Mouse (Mus musculus): ENCODE results near the gene Ndn.

The Ndn gene

GRCm38 (mm10) chr7:62346269-62346668, at the start of gene Ndn:
Gene Ndn (plus strand): TSS chr7:62346569.
- DNase-seq = no peak

- no peak for DNase-seq
Measured at GRCm38 (mm10) chr7:62302451-62302850, 43.9 kb upstream of the Ndn start.

GRCm38 (mm10) chr7:62306896-62307614, 39.3 kb upstream of the Ndn start:
- no peak for DNase-seq

DNA sequence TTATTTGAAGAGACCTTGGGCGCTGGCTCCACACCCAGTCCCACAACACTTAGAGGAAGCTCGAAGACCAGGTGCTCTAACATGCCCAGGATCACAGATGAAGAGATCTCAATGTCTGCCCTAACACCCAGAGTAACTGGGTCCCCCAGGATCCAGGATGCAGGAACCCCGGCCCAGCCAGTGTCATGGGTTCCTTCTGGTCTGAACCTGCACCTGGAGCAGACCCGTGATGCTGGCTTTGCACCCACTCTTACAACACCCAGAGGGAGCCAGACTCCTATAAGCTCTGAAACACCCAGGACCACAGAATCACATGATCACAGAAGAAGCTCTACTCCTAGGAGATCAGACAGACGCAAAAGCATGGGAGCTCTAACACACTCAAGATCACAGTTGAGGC, 29.6 kb upstream of the Ndn start:
- no peak for DNase-seq

GRCm38 (mm10) chr7:62345411-62345810, 958 bp upstream of the Ndn start:
- no peak for DNase-seq

DNA sequence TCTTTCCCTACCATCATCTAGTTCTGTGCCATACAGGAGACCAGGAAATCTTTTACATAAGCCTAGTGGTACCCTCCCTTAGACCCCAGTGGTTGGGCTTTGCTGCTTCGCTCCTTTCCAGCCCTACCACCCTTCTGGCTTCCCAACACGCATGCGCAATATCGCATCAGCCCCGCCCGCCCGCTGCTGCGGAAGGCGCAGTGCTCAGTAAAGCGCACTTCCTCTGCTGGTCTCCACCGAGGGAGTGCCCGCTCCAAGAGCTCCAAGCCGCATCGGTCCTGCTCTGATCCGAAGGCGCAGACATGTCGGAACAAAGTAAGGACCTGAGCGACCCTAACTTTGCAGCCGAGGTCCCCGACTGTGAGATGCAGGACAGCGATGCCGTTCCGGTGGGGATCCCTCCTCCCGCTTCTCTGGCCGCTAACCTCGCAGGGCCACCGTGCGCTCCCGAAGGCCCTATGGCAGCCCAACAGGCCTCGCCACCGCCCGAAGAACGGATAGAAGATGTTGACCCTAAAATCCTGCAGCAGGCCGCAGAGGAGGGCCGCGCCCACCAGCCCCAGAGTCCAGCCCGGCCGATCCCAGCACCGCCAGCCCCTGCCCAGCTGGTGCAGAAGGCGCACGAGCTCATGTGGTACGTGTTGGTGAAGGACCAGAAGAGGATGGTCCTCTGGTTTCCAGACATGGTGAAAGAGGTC, 1.9 kb downstream of the Ndn start:
- peak; percentile 78 for DNase-seq

DNA sequence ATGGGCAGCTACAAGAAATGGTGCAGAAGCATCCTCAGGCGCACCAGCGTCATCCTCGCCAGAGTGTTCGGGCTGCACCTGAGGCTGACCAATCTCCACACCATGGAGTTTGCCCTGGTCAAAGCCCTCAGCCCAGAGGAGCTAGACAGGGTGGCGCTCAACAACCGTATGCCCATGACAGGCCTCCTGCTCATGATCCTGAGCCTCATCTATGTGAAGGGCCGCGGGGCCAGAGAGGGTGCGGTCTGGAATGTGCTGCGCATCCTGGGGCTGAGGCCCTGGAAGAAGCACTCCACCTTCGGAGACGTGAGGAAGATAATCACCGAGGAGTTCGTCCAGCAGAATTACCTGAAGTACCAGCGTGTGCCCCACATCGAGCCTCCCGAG, 2.4 kb downstream of the Ndn start:
- DNase-seq = no peak

GRCm38 (mm10) chr7:62351266-62351665, 4.9 kb downstream of the Ndn start:
- no peak for DNase-seq

GRCm38 (mm10) chr7:62365039-62365636, 18.8 kb downstream of the Ndn start:
- no peak for DNase-seq

- DNase-seq = no peak
Measured at GRCm38 (mm10) chr7:62366730-62367129, 20.4 kb downstream of the Ndn start.

- no peak for DNase-seq
Measured at GRCm38 (mm10) chr7:62375658-62376057, 29.3 kb downstream of the Ndn start.

- peak; percentile 17 for DNase-seq
Measured at GRCm38 (mm10) chr7:62376510-62377304, 30.3 kb downstream of the Ndn start, which contains the start of gene Magel2. Gene Magel2 (plus strand): TSS chr7:62377010.

- no peak for DNase-seq
Measured at GRCm38 (mm10) chr7:62377313-62377712, 30.9 kb downstream of the Ndn start.

DNA sequence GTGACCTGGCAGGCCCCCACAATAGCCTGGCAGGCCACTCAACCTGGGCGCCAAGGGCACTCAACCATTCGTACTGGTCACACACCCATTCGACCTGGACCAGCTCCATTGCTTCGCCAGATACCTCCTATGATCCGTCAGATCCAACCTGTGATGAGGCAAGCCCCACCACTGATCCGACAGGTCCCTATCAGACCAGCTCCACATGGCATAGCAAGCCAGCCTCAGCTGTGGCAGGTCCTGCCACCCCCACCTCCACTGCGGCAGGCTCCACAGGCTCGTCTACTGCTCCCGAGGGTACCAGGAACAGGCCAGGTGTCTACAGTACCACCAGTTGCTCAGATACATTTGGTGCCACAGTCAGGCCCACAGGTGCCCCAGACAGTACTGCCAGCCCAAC, 32.2 kb downstream of the Ndn start:
- no peak for DNase-seq

- peak; percentile 30 for DNase-seq
Measured at GRCm38 (mm10) chr7:62382391-62382790, 36.0 kb downstream of the Ndn start.

GRCm38 (mm10) chr7:62388291-62388690, 41.9 kb downstream of the Ndn start:
- no peak for DNase-seq

GRCm38 (mm10) chr7:62392202-62392601, 45.8 kb downstream of the Ndn start:
- DNase-seq = no peak
